In the genomic region with DNA sequence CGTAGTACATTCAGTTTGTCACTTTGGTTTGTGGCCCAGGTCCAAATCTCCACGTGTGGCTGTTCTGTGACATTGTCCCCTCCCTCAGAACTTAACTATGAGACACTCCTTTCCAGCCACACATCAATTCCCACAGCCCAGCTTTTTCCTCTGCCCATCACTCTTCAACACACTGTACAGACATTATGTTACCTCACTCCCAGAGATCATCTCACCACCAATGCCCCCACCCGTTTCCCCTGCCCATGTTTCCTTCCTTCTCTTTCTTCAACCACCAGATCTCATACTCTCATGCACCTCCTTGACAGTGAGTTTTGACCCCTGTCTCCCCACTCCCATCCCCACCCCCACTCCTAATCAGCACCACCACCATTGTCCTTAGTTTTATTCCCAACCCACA, we compare ENCODE assay signal across 29 mouse cellular contexts. TPM values are rescaled to one million over a fixed set of nuclear protein-coding genes. Genes with fewer than 3 reads are reported as not detected.
DNase-seq lines count a peak whose midpoint lies in the region; ATAC-seq and TF ChIP-seq lines count a peak whose summit lies in the region.
"Had no signal": no experiment of that assay in that cellular context is flagged by ENCODE, and none has a peak within 500 bp of the region (broad histone marks: within the 10 kb centered on the region; RNA-seq: fewer than 3 reads in every experiment).

No protein-coding gene starts in this region.

- H3K9me3 ChIP-seq in intestine, embryonic 16.5 days (ENCODE audit: control insufficient read depth, low read length), result no peaks in the 10 kb centered on the region
- H3K9me3 ChIP-seq: forebrain, embryonic 12.5 days; forebrain, embryonic 15.5 days; heart, embryonic 15.5 days had no signal

- peaks cover 4% of the 10 kb centered on the region; the same call in 1 of the 2 replicates for H3K4me1 ChIP-seq in embryonic fibroblast, embryonic 13.5 days (ENCODE audit: control insufficient read depth, insufficient read depth, low read length)
- H3K4me1 ChIP-seq in intestine, embryonic 16.5 days (ENCODE audit: control insufficient read depth, insufficient read depth, low read length), result 0 out of 2 replicates have a peak, but pooled peaks cover 2% of the 10 kb centered on the region
- H3K4me1 ChIP-seq: forebrain, embryonic 15.5 days; heart, embryonic 12.5 days; heart, embryonic 15.5 days had no signal

- H3K4me2 ChIP-seq in intestine, embryonic 16.5 days (ENCODE audit: low read depth, low read length), result no peak overlapping the region
- H3K4me2 ChIP-seq: forebrain, embryonic 12.5 days; forebrain, embryonic 15.5 days; heart, embryonic 12.5 days; heart, embryonic 15.5 days; hindbrain, embryonic 14.5 days had no signal

- no peaks in the 10 kb centered on the region for H3K27me3 ChIP-seq in intestine, embryonic 16.5 days (replicated peaks; ENCODE audit: control insufficient read depth, insufficient read depth, low read length)
- H3K27me3 ChIP-seq: forebrain, embryonic 12.5 days; forebrain, embryonic 15.5 days; heart, embryonic 12.5 days; heart, embryonic 15.5 days had no signal

- no peak overlapping the region for H3K4me3 ChIP-seq in embryonic fibroblast, embryonic 13.5 days (ENCODE audit: insufficient read depth, low read length)
- H3K4me3 ChIP-seq in intestine, embryonic 16.5 days (ENCODE audit: low read length), result no peak overlapping the region
- H3K4me3 ChIP-seq: forebrain, embryonic 12.5 days; forebrain, embryonic 15.5 days; gastrocnemius, adult 2 months; heart, embryonic 12.5 days; heart, embryonic 15.5 days had no signal

- TF ChIP-seq CTCF in embryonic fibroblast, embryonic 13.5 days (IDR thresholded peaks at IDR 0.05; ENCODE audit: borderline replicate concordance, insufficient read depth, low read length), result no peak

- ATAC-seq in common myeloid progenitor, adult 5-6 weeks (replicated peaks; ENCODE audit: low read depth, poor library complexity, severe bottlenecking), result peak; percentile 68
- ATAC-seq in intestine, embryonic 16.5 days, result peak; percentile 35; the same call in 1 of the 2 replicates
- ATAC-seq: forebrain, embryonic 15.5 days; hindbrain, postnatal 0 days had no signal

- no peak overlapping the region for H3K9ac ChIP-seq in intestine, embryonic 16.5 days (ENCODE audit: low read depth, low read length)
- H3K9ac ChIP-seq: forebrain, embryonic 12.5 days; forebrain, embryonic 15.5 days; heart, embryonic 12.5 days; heart, embryonic 15.5 days; hindbrain, embryonic 14.5 days had no signal

- 83% methylated on average over 3 of the region's 3 CpGs for WGBS in intestine, embryonic 16.5 days

- no peak for TF ChIP-seq POLR2A in embryonic fibroblast, embryonic 13.5 days (IDR thresholded peaks at IDR 0.05; ENCODE audit: low read depth, low read length)

- DNase-seq in adrenal gland, adult 2 months, result no peak
- DNase-seq in cerebellum, adult 9-10 months, result no peak
- no peak for DNase-seq in right cerebral cortex, postnatal 36 days (ENCODE audit: low spot score in 2 of 2)
- DNase-seq: adrenal gland, adult 8-10 months; cerebellum, adult 18-20 months; cerebellum, adult 9-11 months; cerebellum, postnatal 25 days; gastrocnemius, adult 2 months; gastrocnemius, postnatal 14 days; heart, adult 18-20 months; heart, postnatal 10 days; heart, postnatal 36 days; kidney, adult 18-20 months had no signal

- no peaks in the 10 kb centered on the region for H3K36me3 ChIP-seq in intestine, embryonic 16.5 days (ENCODE audit: control insufficient read depth, insufficient read depth, low read length)
- H3K36me3 ChIP-seq: forebrain, embryonic 12.5 days; forebrain, embryonic 15.5 days; heart, embryonic 12.5 days; heart, embryonic 15.5 days had no signal

- H3K27ac ChIP-seq in embryonic fibroblast, embryonic 13.5 days (ENCODE audit: insufficient read depth, low read length), result peak overlapping the region; percentile 40; the same call in 1 of the 2 replicates
- no peak overlapping the region for H3K27ac ChIP-seq in intestine, embryonic 16.5 days (ENCODE audit: low read length)
- H3K27ac ChIP-seq: forebrain, embryonic 12.5 days; forebrain, embryonic 15.5 days; gastrocnemius, adult 2 months; heart, embryonic 15.5 days; hindbrain, embryonic 14.5 days; hindbrain, postnatal 0 days had no signal

RNA-seq across cellular contexts. Expression of a gene that starts 39.9 kb away (rescaled TPM):
- 2.5 TPM in 1 of 2 replicates, not detected in the other for total RNA-seq in common myeloid progenitor, adult 5-6 weeks (2017)
- not detected in 2 replicates for polyA plus RNA-seq in embryonic fibroblast, embryonic 13.5 days (2011; ENCODE audit: insufficient read length, low read depth, missing spikeins)
- 0.46 and 1.1 TPM in 2 replicates for polyA plus RNA-seq in intestine, embryonic 16.5 days (2015; fragmentation: Nextera tagmentation; extraction: Ambion mirVana)
- total RNA-seq in adrenal gland, adult 2 months (2021), result under 1 TPM in 1 of 2 experiments, not detected in 1; 0.83 TPM
- not detected in 2 replicates for polyA plus RNA-seq in adrenal gland, adult 2 months (2012; rRNA removed)
- total RNA-seq: gastrocnemius, adult 2 months; gastrocnemius, postnatal 14 days; gastrocnemius, postnatal 4 days; heart, postnatal 10 days; heart, postnatal 36 days; hindbrain, postnatal 0 days; MEL had no signal
- polyA plus RNA-seq: C2C12; cortical plate, adult 2 months; embryonic facial prominence, embryonic 11.5 days; embryonic facial prominence, embryonic 14.5 days; forebrain, embryonic 12.5 days; forebrain, embryonic 15.5 days; heart, embryonic 12.5 days; hindbrain, embryonic 11.5 days; hindbrain, embryonic 14.5 days; hindbrain, postnatal 0 days had no signal
